Mouse (Mus musculus) gastrocnemius, postnatal 10 days (tissue): ENCODE data around the gene Celf3. TPM values are rescaled to one million over a fixed set of nuclear protein-coding genes. Genes with fewer than 3 reads are reported as not detected.

Experiments
- DNase-seq: peaks from one replicate; pipeline ENCODE4 v3.0.0; 2021; ENCODE audit warnings: mixed read lengths
- long read RNA-seq, 2 experiments: library from polyadenylated mRNA; stranded (forward); transcript quantifications; one replicate each; pipeline ENCODE4 v2.0.0; 2021
- total RNA-seq, 2 experiments: library from RNA; stranded (reverse); gene quantifications; 2 replicates each; pipeline ENCODE4 v1.2.3; 2021

Gene Celf3
- total RNA-seq = under 1 TPM; 0.49 to 0.61 TPM
- long read RNA-seq, experiment 1, partial matches to known transcripts = 0 of 1 reads
- long read RNA-seq, experiment 1, other reads (novel, unspliced or antisense) = 1 of 1 reads
- long read RNA-seq, experiment 2 = 0 reads

DNA sequence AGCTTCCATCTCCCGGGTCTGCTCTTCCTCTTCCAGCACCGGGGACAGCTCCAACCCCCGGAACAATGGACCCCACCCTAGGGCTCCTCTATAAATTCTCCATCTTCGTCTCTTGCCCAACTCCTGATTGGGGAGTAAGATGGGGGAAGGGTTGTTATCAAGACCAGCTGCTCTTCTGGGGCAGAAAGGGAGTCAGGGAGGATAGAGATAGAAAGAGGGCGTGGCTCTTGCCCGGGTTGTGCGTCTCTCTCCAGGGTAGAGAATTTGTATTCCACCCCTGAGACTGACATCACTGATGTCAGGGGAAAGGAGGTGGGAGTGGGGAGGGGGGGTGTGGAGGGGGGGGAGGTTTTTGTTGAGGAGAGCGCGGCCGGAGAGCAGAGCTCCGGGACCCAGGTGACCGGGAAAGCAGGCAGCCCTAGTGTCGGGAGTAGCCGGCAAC is at the start of gene Celf3:
TSS of gene Celf3 (plus strand) at position 315 of the 442 bp plus-strand sequence.
- no peak for DNase-seq

DNA sequence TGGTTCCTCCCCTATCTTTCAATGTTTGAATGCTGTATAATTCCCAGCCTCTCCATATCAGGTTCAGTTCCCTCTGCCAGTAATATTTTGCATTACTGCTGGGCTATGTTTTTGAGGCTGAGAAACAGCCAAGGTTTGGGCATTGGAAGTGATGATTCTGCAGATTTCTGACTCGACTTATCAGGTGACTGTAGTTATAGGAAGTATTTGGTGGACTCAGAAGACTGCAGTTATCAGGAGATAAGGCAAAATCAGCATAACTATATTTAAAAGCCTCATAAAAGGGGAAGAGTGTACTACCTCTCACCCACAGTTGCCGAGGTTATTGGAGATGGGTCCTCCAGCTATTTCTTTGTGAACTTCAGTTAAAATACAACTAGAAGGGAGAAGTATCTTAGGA is 47.1 kb upstream of the Celf3 start:
- no peak for DNase-seq

DNA sequence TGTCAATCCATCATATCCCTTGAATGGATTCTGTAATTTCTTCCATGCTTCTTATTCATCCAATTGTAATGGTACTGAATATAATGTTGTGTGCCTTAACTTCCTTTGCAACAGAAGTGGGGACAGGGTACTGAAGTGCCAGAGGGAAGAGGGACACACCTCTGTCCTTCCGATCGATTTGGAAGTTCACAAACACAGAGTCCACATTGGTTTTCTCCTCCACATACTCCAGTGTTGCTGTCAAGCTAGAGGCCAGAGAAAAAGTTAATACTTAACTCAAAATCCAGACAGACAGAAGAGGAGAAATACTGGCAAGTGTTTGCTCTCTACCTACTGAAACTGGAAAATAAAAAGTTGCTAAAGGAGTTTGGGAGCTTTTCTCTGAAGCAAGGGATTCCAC is 43.8 kb upstream of the Celf3 start:
- DNase-seq = no peak

DNA sequence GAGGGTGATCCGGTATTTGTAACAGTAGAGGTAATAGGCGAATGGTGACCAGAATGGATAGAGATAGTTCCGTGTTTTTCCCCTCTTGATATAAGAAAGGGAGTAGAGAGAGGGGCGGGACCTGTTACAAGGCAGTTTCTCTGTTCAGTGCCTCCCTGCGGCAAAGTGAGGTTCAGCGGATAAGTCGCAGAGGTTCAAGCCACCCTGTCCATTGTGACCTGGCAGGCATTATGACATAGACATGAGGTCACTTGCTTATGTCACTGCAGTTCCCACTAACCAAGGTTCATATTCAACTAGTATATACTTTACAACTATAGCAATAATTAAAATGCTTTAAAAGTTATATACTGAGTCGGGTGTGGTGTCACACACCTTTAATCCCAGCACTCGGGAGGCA is 41.7 kb upstream of the Celf3 start:
- no peak for DNase-seq

DNA sequence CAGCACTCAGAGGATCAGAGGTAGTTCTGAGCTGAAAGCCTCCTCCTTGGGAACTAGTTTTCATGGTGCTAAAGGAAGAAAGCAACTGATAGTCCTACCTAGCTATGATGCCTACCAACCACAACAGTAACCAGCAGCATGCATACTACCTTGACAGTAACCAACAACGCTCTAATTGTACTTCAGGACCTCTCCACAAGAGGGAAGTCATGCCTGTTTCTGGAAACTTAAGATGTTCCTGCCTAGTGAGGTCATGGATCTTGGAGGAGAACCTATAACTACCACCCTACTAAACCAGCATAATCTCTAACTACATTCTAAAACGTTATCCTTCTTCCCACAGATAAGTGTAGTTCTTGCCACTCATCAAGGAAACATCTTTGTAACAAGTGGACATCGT is 36.9 kb upstream of the Celf3 start:
- no peak for DNase-seq

DNA sequence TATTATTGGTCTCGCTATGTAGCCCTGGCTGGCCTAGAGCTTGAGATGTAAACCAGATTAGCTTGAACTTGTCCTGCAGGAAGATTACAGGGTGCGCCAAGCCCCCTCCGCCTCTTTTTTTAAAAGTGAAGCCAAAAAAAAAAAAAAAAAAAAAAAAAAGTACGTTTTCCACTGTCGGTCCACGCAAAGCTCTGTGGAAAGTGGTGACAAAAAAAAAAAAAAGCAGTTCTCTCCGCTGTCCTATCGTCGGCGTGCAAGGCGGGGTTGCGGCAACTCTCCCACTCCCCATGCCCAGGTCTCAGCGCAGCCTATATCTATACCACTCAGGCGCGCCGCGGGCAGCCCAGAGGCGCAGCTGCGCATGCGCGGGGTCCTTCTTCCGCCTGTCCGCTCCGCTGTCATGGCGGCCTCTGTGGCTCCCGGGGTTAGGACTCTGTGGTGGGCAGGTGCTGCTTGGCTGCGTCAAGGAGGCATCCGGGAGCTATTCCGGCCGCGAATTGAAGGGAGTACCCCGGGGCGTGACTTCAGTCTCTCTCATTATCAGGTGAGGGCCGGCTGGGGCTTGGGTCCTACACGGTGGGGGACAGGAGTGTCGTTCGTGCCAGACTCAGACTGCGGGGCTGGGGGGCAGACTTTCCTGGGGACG is 35.0 kb upstream of the Celf3 start, which contains the start of gene Mrpl9:
TSS of gene Mrpl9 (plus strand) at position 368 of the 646 bp plus-strand sequence.
- peak; percentile 97 for DNase-seq

DNA sequence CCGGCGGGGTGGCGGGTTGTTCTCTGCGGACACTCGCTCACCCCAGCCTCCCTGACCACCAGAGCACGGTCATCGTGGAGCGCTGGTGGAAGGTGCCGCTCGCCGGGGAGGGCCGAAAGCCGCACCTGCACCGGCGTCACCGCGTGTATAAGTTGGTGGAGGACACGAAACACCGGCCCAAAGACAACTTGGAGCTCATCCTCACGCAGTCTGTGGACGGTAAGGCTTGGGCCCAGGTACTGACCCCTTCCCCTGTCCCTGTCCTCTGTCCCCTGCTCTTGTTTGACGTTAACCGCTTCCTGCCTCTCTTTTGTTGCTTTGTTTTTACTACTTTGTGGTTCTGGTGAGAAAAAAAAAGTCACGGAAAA is 34.5 kb upstream of the Celf3 start, which contains the start of gene Oaz3:
TSS of gene Oaz3 (minus strand) at position 319 of the 368 bp plus-strand sequence.
- DNase-seq = no peak

DNA sequence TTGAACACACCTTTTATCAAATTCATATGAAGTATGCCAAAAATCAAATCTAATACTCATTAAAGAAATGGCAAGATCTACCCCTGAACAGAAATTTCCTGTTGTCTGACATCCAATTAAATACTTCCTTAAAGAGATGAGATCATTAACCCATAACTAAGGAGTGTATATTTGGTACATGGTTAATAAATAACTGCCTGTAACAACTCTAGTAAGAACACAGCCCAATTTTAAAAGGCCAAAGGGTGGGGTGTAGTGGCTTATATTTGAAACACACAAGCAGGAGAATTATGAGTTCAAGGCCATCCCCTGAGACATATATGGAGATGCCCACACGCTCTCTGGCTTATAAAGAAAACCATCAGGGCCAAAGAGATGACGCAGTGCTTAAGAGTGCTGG is 28.7 kb upstream of the Celf3 start:
- DNase-seq = no peak

DNA sequence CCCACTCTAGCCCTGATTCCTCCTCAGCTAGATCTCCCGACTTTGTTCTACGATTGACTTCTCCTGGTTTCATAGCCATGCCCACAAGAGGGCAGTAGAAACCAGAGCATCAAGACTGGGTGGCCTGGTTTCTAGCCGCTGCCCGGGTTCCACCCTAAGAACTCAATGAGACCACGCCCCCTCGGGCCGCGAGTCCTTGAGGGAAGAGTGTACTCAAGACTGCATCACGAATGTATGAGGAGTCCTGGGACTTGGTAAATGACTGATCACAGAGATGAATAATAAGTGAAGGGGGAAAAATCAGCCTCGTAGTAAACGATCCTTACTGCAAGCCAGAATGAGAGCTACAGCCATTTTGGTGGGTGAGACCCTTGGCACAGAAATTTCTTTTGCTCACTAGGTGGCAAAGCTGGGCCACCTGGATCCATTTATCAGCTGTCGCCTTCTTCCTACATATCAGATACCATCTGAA is 21.5 kb upstream of the Celf3 start:
- peak; percentile 75 for DNase-seq

DNA sequence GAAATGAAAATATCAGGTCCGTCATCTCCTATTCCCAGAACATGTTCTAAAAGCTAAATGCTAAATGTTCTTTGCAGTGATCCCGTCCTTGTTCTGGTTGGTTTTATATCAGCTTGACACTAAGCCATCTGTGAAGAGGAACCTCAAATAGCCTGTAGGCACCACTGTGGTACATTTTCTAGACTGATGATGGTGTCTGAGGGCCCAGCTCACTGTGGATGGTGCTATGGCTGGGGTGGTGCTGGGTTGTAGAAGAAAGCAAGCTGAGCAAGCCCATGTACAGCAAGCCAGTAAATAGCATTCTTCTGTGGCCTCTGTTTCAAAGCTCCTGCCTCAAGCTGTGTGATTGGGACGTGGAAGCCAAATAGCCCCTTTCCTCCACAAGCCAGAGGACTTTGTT is 21.0 kb upstream of the Celf3 start:
- no peak for DNase-seq

DNA sequence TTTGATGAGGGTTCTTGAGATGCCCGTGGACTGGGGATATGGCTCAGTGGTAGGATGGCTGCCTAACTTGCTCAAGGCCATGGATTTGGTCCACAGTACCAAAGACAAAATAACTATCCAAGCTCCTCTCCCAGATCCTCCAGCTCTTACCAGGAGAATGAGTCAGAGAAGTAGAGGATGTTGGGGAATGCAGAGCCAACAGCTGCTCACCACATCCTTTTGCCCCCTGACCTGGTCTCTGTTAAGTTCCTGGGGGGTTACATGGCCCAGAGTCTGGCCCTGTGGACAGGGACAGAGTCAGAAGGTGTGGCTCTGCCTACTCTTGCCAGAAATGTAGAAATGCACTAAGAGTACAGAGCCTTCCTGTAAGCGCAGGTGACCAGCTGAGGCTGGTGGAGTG is 18.3 kb upstream of the Celf3 start:
- DNase-seq = no peak

DNA sequence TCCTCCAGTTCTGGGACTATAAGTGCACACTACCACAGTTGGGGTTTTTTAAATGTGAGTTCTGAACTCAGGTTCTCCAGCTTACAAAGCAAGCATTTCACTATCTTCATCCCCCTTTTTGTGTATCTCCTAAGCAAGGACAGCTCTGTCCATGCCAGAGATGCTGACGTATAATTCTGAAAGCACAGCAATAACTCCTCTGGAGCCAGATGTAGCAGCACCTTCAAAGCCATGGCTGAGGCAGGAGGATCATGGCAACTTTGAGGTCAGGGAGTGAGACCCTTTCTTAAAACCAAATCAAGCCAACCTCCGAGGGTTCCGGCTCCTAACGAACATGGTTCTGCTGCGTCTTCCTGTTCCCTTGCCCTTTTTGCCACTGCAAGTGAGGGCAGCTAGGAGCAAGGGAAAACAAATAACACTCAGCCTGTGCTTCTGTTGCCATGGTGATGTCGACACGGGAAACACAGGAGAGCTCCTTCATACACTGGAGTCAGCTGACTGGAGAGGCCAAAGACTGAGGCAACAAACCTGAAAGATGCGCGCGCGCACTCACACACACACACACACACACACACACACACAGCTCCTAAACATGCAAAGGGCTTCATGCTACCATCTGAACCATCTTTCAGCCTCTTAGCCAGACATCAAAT is 14.0 kb upstream of the Celf3 start:
- no peak for DNase-seq

DNA sequence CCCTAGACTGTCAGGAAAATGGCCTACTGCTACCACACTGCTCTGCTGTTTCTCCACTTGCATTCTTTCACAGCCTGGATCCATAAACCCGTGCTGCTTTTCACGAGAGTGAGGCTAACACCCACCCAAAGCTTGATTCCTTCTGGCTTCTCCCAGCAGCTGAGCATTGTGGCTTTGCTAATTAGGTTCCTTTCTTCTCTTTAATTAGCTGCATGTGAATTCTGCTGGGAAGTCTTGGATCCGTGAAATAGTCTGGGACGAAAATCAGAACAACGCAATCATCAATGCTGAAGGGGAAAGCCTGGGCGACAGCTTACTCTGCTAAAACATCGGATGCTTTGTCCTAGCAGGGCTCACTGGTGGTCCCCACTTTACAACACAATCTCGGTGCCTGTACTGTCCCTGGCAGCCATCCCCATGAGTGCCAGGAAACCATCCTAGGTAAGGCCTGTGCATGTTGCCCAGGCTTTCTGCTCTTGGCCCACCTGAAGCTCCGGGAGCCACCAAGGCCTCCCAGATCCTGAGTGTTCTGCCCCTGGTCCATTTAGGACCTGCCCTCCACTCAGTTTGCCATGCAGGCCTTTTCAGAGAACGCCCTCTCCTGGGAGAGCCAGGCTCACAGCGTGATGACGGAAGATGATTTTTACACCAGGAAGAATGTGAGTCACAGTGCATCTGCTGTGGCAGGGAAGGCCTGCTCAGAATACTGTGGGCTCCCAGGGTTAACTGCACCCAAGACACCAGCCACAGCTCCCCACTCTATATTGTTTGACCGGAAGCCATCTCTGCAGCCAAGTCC is 12.3 kb upstream of the Celf3 start:
- no peak for DNase-seq

DNA sequence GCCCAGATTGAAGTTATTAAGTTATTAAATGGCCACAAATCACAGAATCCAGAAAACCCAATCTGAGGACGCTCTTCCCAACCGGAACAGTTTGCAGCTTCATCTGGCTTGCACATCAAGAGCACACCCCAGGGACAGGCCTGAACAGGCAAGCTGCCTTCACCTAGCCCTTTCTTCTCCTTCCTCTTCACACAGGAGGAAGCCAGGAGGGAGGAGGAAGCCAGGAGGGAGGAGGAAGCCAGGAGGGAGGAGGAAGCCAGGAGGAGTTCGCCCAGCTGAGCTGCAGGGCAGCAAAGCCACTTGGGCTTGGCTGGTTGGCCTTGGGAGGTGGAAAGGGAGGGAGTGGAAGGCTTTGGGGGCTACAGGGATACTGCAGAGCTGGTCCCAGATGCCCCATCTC is 9.2 kb upstream of the Celf3 start:
- DNase-seq = no peak

DNA sequence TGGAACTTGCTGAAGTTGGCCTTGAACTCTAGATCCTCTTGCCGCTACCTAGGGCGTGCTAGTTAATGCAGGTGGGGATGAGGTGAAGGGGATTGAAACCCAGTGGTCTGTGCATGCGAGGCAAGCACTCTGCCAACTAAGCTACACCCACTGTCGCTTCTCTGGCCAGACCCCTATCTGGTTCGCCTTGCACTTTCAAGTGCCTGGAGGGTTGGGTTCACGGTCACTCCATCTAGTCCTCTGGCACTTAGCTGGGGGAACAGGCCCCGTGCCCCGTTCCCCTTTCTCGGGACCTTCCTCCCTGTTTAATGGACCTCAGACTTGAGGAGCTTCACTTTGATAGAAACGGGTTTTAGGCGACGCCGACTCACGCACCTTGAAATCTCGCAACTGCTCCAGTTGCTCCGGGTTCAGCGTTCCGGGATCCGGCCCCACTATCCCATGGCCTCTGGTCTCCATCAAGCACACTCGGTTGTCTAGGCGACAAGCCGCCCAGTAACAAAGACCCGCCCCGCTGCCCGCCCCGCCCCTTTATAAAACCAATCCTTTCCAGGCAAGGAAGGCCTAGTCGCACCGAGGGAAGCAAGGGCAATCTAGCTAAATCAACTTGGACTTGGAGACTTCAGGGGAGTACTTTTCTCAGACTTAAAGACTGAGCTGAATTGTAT is 5.5 kb upstream of the Celf3 start:
- DNase-seq = peak; percentile 24

DNA sequence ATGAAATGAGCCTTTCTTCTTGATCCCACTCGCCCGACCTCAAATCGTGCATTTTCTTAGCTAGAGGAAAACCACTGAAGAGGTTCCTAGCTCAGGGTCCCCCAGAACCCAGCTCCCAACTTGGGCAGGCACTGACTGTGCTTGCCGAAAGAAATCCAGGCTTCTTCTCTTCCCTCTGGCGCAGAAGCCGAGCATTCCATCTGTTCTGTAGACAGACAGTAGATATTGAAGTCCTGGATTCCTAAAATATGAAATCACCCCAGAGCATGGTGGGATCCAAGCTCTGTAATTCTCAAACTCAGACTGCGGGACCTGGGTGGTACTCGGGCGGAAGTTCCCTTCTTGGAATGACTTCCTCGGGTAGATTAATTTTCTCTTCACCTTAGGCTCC is 5.0 kb upstream of the Celf3 start:
- DNase-seq = no peak

DNA sequence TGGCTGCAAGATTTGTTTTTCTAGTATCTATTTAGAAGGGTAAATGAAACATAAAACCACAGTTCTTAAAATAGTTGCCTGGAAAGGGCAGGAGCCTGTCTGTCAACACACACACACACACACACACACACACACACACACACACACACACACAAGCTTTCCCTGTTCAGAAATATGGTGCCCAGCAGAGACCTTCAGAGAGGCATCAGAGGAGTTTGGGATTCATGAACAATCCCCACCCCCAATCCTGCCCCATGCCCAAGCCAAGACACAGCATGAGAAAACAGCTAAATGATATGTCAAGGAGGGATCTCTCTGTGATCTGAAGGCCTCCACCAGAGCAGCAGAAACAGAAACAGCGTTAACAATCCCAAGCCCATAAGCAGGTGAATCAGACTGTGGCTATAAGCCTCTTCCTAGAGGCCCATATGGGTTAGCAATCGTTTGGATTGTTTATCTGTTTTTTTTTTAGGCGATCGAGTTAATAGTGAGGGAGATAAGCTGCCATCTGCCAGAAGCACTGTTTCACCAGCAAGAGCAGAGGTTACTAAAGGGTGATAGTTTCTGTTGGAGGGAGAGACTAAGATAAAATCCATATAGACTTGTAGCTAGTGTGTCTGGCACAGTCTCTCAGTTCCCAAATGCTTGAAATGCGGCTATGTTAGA is 4.4 kb upstream of the Celf3 start:
- DNase-seq = peak; percentile 25

DNA sequence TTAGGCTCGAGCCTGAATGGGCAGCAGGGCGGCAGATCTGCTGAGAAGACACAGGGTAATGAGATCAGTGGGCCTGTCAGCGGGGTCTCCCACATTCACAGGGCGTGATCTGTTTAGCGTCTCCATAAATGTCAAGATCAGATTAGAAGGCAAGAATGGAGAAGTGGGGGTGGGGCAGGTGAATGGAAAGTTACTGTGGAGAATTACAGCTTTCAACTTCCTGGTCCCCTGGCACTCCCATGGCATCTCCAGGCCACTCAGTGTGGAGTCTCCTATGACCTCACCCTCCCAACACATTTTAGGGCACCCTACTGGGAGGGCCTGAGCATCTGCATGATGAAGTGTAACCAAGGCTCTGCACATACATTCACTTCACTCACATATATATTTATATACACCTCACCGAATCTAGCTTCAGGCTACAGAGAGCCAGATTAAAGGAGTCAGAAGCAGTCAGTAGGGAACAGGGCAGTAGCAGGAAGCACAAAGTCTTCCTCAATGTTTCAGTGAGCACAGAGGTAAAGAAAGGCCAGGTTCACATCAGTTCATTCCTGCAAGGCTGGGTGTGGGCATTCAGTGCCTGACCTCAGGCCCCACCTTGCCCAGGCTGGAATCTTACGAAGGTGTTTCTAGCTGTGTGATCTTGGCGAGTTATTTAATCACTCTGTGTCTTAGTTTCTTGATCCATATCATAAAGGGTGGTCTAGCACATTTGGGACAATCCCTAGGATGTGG is 1.6 kb upstream of the Celf3 start:
- DNase-seq = no peak

DNA sequence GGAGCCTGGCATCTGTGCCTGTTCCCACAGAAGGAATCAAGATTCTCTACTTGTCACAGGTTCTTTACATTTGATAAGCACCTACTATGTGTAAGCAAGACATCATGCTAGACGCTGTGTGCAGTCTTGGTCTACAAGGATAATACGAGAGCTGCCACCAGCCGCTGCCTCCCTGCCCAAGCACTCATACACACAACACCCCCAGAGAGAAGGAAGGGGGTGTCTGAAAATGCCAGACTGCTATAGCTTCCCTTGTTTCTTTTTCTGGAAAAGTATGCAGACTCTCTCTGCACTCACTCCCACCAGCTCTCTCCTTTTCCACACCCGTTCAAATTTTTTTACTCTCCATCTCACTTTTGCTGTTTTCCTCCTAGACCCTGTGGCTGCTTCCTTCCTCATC is 651 bp upstream of the Celf3 start:
- DNase-seq = no peak

DNA sequence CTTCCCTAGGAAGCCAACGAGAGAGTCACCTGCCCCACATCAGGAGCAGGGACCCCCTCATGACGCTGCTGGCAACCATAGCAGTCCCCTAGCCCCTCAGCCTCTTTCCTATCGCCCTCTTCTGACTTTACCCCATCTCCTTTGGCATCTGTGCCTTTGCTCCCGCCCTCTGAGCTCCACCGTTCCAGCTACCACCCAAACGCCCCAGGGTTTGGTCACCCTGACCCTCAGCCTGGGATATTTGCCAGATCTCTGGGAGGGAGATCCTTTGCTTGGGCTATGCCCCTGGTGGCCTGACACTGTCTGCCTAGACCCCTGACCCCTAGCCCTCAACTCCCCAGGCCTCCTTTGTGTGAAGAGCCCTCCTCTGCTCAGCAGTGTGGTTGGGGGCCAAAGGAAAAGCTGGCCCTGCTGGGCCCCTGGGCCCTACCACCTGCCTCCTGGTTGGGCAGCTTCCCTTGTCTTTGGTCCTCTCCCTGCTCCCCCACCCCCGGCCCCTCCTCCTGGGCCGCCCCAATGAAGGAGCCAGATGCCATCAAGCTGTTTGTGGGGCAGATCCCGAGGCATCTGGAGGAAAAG is 585 bp downstream of the Celf3 start:
- no peak for DNase-seq

DNA sequence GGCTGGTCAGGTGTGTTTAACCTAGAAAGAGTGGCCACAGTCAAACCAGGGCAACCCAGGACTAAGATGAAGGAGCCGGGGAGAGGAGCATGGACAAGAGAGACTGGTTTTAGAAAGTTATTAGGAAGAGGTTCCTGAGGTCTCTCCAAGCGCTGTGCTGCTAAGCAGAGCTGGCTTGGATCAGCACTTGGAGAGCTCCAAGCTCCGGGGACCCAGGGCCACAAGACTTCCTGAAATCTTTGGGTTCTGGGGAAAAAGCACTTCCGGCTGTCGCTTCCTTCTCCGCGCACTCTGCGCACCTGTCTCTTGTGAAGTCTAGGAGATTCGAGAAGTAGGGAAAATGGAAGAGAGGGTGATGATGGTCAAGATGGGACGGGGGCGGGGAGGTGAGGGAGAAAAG is 1.5 kb downstream of the Celf3 start:
- no peak for DNase-seq
